Mouse (Mus musculus) left cerebral cortex, postnatal 4 days (tissue): ENCODE results near the gene Gm10772. TPM values are rescaled to one million over a fixed set of nuclear protein-coding genes. Genes with fewer than 3 reads are reported as not detected.
"Not testable (repeated sequence)": the region's sequence is repeated elsewhere in the genome, so short reads cannot be mapped to it uniquely, and the experiment has no call there.

Experiments
- DNase-seq: peaks from one replicate; pipeline ENCODE4 v3.0.0-alpha.2; 2022
- intact Hi-C: fragments of 180-260 bp; cut with DNase I; formaldehyde crosslinking; loops from one replicate; pipeline ENCODE4 v1.15.1; 2025
- total RNA-seq, 2 experiments: library from RNA; stranded (reverse); gene quantifications; 2 replicates each; pipeline ENCODE4 v1.2.3; 2021

The Gm10772 gene
- total RNA-seq: not detected

DNA sequence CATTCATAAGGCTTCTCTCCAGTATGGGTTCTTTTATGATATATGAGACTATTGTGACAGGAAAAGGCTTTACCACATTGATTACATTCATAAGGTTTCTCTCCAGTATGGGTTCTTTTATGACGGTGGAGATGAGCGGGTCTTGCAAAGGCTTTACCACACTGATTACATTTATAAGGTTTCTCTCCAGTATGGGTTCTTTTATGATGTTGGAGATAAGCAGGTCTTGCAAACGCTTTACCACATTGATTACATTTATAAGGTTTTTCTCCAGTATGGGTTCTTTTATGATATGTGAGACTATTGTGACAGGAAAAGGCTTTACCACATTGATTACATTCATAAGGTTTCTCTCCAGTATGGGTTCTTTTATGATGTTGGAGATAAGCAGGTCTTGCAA lies at the start of gene Gm10772:
Gm10772 (minus strand) TSS at position 101 of the 400 bp plus-strand sequence.
- intact Hi-C loops: not testable (repeated sequence)

DNA sequence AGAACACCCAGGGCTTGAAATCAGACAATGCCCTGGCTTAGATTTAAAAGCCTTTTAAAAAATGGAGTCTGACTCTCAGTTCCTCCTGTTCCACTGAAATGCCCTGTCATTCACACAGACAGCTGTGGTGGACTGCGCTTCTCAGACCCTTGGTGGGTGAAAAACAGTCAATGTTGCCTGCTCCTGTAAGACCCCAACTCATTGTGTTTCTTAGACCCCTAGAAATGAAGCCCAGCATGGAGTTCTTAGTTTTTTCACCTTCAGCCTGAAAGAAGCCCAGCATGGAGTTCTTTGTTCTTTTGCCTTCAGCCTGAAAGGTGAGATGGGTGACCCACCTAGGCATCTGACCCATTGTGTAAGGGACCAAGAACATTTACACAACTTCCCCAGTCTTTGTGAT lies 36.5 kb upstream of the Gm10772 start:
- DNase-seq, intact Hi-C loops: not testable (repeated sequence)

More for the DNA sequence above, at the start of gene Gm10772:
- DNase-seq: not testable (repeated sequence)

DNA sequence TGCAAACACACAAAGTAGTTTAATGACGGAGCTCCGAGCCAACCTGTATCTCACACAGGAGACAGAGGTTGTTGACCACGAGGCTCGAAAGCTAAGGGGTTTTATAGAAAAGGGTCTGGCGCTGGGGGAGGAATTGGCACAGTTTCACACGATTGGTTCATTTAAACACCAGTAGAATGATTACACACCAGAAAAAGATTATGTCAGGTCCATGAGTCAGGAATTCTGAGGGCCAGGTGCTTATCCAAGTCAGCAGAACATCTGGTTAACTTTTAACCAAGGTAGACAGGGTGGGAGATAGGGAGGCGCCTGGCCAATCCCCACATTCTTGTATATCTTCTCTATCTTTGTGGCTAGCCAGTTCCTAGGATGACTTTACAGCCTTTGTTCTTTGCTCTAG lies 35.8 kb upstream of the Gm10772 start:
- intact Hi-C loops, DNase-seq: not testable (repeated sequence)

DNA sequence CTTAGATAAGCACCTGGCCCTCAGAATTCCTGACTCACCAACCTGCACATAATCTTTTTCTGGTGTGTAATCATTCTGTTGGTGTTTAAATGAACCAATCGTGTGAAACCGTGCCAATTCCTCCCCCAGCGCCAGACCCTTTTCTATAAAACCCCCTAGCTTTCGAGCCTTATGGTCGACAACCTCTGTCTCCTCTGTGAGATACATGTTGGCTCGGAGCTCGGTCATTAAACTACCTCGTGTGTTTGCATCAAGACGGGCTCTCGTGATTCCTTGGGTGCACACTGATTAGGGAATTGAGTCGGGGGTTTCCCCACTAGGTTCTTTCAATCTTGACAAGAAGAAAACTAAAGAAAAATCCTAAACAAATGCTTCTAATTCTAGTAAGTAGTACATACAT lies 13.0 kb downstream of the Gm10772 start:
- DNase-seq: no peak
- intact Hi-C loops: no loop called here

DNA sequence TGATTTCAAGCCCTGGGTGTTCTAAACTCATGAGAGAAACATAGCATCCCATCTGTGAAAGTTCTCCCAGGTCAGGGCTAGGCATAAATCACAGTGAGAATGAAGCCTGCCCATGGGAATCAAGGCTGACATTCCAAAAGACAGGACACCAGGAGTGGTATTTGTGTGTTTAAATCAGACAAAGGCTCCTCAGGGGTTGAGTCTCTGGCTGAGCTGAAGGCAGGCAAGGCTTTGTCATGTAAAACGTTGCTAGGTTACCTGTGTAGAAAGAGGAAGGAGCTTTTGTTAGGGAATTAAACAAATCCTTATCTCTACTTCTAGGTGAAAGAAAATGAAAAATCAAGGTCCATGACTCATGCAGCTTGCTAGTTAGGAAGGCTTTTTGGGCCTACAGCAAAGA lies 13.6 kb downstream of the Gm10772 start:
- intact Hi-C loops, DNase-seq: not testable (repeated sequence)

DNA sequence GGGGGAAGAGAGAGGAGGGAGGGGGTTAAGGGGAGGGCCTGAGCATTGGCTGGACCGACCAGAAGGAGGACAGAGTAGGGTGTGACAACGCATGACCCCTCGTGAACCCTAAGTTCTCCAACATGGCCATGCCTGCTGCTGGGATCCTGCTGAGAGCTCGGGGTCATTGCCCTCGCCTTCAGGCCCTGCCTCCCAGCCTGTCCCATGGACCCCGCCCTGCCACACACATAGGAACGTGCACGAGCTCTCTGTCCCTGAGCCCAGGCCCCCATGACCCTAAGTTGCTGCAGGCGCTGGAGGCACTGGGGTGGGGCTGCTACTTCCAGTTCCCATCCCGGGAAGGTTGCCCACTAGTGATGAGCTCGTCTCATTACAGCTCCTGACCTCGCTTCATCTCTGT lies 48.2 kb downstream of the Gm10772 start:
- intact Hi-C loops, DNase-seq: not testable (repeated sequence)

Other genes with a start within 250 kb of the Gm10772 start
- gene Gm10324, start 108.0 kb downstream of the Gm10772 start, total RNA-seq: not detected
- not detected for gene 2410141K09Rik, start 213.5 kb upstream of the Gm10772 start, total RNA-seq